Mouse (Mus musculus) splenic B cell, adult 2 months (primary cell): ENCODE data around the gene Vps45.
"Not testable (repeated sequence)": the region's sequence is repeated elsewhere in the genome, so short reads cannot be mapped to it uniquely, and the experiment has no call there.

Experiments used
- DNase-seq: peaks from one replicate; pipeline ENCODE4 v3.0.0-alpha.2; 2011; ENCODE audit warnings: low read depth, low spot score
- H3K27me3 ChIP-seq: 2 replicates; pipeline ENCODE4 v1.6.1; 2012; ENCODE audit warnings: mild to moderate bottlenecking, low read length, moderate library complexity, mixed read lengths; ENCODE audit not compliant: control insufficient read depth, poor library complexity, insufficient read depth, severe bottlenecking
- H3K36me3 ChIP-seq: 2 replicates; pipeline ENCODE4 v1.6.1; 2012; ENCODE audit warnings: mild to moderate bottlenecking, low read length, moderate library complexity, mixed read lengths; ENCODE audit not compliant: control insufficient read depth, poor library complexity, insufficient read depth, severe bottlenecking

Vps45 gene

GRCm38 (mm10) chr3:95970661-95971060, 87.6 kb downstream of the Vps45 start:
- not testable (repeated sequence) for H3K36me3 ChIP-seq, DNase-seq, H3K27me3 ChIP-seq

GRCm38 (mm10) chr3:95969277-95969676, 89.0 kb downstream of the Vps45 start:
- DNase-seq: no peak
- no peaks in the 10 kb centered on the region for H3K27me3 ChIP-seq
- H3K36me3 ChIP-seq: no peaks in the 10 kb centered on the region

- no peaks in the 10 kb centered on the region for H3K36me3 ChIP-seq
- DNase-seq: peak; percentile 73
- no peaks in the 10 kb centered on the region for H3K27me3 ChIP-seq
These were observed 92.5 kb downstream of the Vps45 start for GRCm38 (mm10) chr3:95965518-95966451.

- DNase-seq: peak; percentile 76
- H3K36me3 ChIP-seq: no peaks in the 10 kb centered on the region
- no peaks in the 10 kb centered on the region for H3K27me3 ChIP-seq
These were observed 94.6 kb downstream of the Vps45 start for GRCm38 (mm10) chr3:95963681-95964080.

GRCm38 (mm10) chr3:95963230-95963629, 95.0 kb downstream of the Vps45 start:
- Histone ChIP-seq H3K27me3 (no peaks in the 10 kb centered on the region), H3K36me3 (no peaks in the 10 kb centered on the region)
- DNase-seq: no peak

GRCm38 (mm10) chr3:95962182-95962581, 96.1 kb downstream of the Vps45 start:
- DNase-seq, H3K36me3 ChIP-seq: not testable (repeated sequence)

GRCm38 (mm10) chr3:95959807-95960206, 98.5 kb downstream of the Vps45 start:
- Histone ChIP-seq H3K36me3 (no peaks in the 10 kb centered on the region), H3K27me3 (no peaks in the 10 kb centered on the region)
- peak; percentile 47 for DNase-seq

More at GRCm38 (mm10) chr3:95962182-95962581, 96.1 kb downstream of the Vps45 start:
- H3K27me3 ChIP-seq: not testable (repeated sequence)

GRCm38 (mm10) chr3:95959082-95959481, 99.2 kb downstream of the Vps45 start:
- no peaks in the 10 kb centered on the region for H3K27me3 ChIP-seq
- peak; percentile 73 for DNase-seq
- H3K36me3 ChIP-seq: no peaks in the 10 kb centered on the region

GRCm38 (mm10) chr3:95957359-95958148, 100.7 kb downstream of the Vps45 start:
- Histone ChIP-seq H3K36me3 (no peaks in the 10 kb centered on the region), H3K27me3 (no peaks in the 10 kb centered on the region)

GRCm38 (mm10) chr3:95955318-95955717, 102.9 kb downstream of the Vps45 start:
- DNase-seq: no peak
- Histone ChIP-seq H3K27me3 (no peaks in the 10 kb centered on the region), H3K36me3 (no peaks in the 10 kb centered on the region)

More at GRCm38 (mm10) chr3:95957359-95958148, 100.7 kb downstream of the Vps45 start:
- no peak for DNase-seq

- DNase-seq, H3K27me3 ChIP-seq, H3K36me3 ChIP-seq: not testable (repeated sequence)
These were observed 103.6 kb downstream of the Vps45 start for GRCm38 (mm10) chr3:95954648-95955173.

- Histone ChIP-seq H3K36me3 (no peaks in the 10 kb centered on the region), H3K27me3 (no peaks in the 10 kb centered on the region)
- no peak for DNase-seq
These were observed 104.7 kb downstream of the Vps45 start for GRCm38 (mm10) chr3:95953522-95953921.

GRCm38 (mm10) chr3:95953023-95953422, 105.2 kb downstream of the Vps45 start:
- H3K27me3 ChIP-seq: no peaks in the 10 kb centered on the region
- H3K36me3 ChIP-seq: no peaks in the 10 kb centered on the region
- DNase-seq: no peak

- H3K36me3 ChIP-seq, DNase-seq, H3K27me3 ChIP-seq: not testable (repeated sequence)
These were observed 106.7 kb downstream of the Vps45 start for GRCm38 (mm10) chr3:95951566-95951965.
